In genomic region chr16:62858018-62858417, GRCm38 (mm10) we compare ENCODE assay signal across 14 mouse cellular contexts. TPM values are rescaled to one million over a fixed set of nuclear protein-coding genes. Genes with fewer than 3 reads are reported as not detected.
DNase-seq lines count a peak whose midpoint lies in the region; ATAC-seq lines count a peak whose summit lies in the region.
"Had no signal": no experiment of that assay in that cellular context is flagged by ENCODE, and none has a peak within 500 bp of the region (broad histone marks: within the 10 kb centered on the region; RNA-seq: fewer than 3 reads in every experiment).

No protein-coding gene starts in this region.

- DNase-seq in heart, postnatal 4 days: peak; percentile 8
- peak; percentile 14 for DNase-seq in 416B (ENCODE audit: low read depth)
- peak; percentile 16 for DNase-seq in MN1 (ENCODE audit: low spot score)
- peak; percentile 18 to 48 for DNase-seq in kidney, postnatal 36 days
- no peak for DNase-seq in forebrain, embryonic 11.5 days (ENCODE audit: low spot score)
- DNase-seq in ovary, postnatal 10 days (ENCODE audit: low spot score): no peak
- DNase-seq: cerebellum, adult 9-11 months; thymus, adult 2 months had no signal

- H3K4me3 ChIP-seq in heart, embryonic 12.5 days: no peak overlapping the region
- H3K4me3 ChIP-seq in forebrain, embryonic 11.5 days (ENCODE audit: low read depth, low read length): no peak overlapping the region
- H3K4me3 ChIP-seq in forebrain, embryonic 12.5 days (replicated peaks): no peak overlapping the region
- H3K4me3 ChIP-seq: erythroblast, embryonic 14.5 days had no signal

- no peak for ATAC-seq in heart, embryonic 12.5 days (ENCODE audit: insufficient number of reproducible peaks, low FRiP score)
- ATAC-seq in forebrain, embryonic 11.5 days (replicated peaks; ENCODE audit: low FRiP score): no peak
- ATAC-seq in forebrain, embryonic 12.5 days (ENCODE audit: low FRiP score): no peak

- 89% methylated on average over 1 of the region's 1 CpGs for WGBS in heart, embryonic 12.5 days
- 94% methylated on average over 1 of the region's 1 CpGs for WGBS in forebrain, embryonic 11.5 days
- WGBS in forebrain, embryonic 12.5 days: 96% methylated on average over 1 of the region's 1 CpGs

- H3K4me2 ChIP-seq in heart, embryonic 12.5 days: no peak overlapping the region
- H3K4me2 ChIP-seq in forebrain, embryonic 11.5 days (ENCODE audit: low read depth, low read length, severe bottlenecking): no peak overlapping the region
- no peak overlapping the region for H3K4me2 ChIP-seq in forebrain, embryonic 12.5 days
- H3K4me2 ChIP-seq: heart, embryonic 11.5 days had no signal

- H3K9ac ChIP-seq in heart, embryonic 12.5 days: no peak overlapping the region
- no peak overlapping the region for H3K9ac ChIP-seq in forebrain, embryonic 11.5 days (ENCODE audit: low read length)
- no peak overlapping the region for H3K9ac ChIP-seq in forebrain, embryonic 12.5 days

- H3K4me1 ChIP-seq in heart, embryonic 12.5 days (replicated peaks): no peaks in the 10 kb centered on the region
- no peaks in the 10 kb centered on the region for H3K4me1 ChIP-seq in forebrain, embryonic 11.5 days (replicated peaks; ENCODE audit: control insufficient read depth, insufficient read depth, low read length)
- 0 out of 2 replicates have a peak, but pooled peaks cover 5% of the 10 kb centered on the region for H3K4me1 ChIP-seq in forebrain, embryonic 12.5 days

- no peak overlapping the region for H3K27ac ChIP-seq in heart, embryonic 12.5 days (ENCODE audit: poor library complexity, severe bottlenecking)
- H3K27ac ChIP-seq in forebrain, embryonic 11.5 days (ENCODE audit: low read depth, low read length): no peak overlapping the region
- no peak overlapping the region for H3K27ac ChIP-seq in forebrain, embryonic 12.5 days
- H3K27ac ChIP-seq: macrophage had no signal

- H3K36me3 ChIP-seq in heart, embryonic 12.5 days: no peaks in the 10 kb centered on the region
- no peaks in the 10 kb centered on the region for H3K36me3 ChIP-seq in forebrain, embryonic 11.5 days (ENCODE audit: control insufficient read depth, insufficient read depth, low read length)
- no peaks in the 10 kb centered on the region for H3K36me3 ChIP-seq in forebrain, embryonic 12.5 days (replicated peaks)

- H3K27me3 ChIP-seq in heart, embryonic 12.5 days (replicated peaks): no peaks in the 10 kb centered on the region
- no peaks in the 10 kb centered on the region for H3K27me3 ChIP-seq in forebrain, embryonic 11.5 days (ENCODE audit: control insufficient read depth, insufficient read depth, low read length)
- no peaks in the 10 kb centered on the region; the same call in 1 of the 2 replicates for H3K27me3 ChIP-seq in forebrain, embryonic 12.5 days

- H3K9me3 ChIP-seq in heart, embryonic 12.5 days (replicated peaks): no peaks in the 10 kb centered on the region
- H3K9me3 ChIP-seq in forebrain, embryonic 11.5 days (ENCODE audit: control insufficient read depth, low read length): no peaks in the 10 kb centered on the region
- H3K9me3 ChIP-seq in forebrain, embryonic 12.5 days: no peaks in the 10 kb centered on the region

RNA-seq across cellular contexts. Expression of gene Pros1, which starts 3.9 kb away (rescaled TPM):
- total RNA-seq in heart, postnatal 4 days (2021): 10 to 100 TPM; 18.3 to 21.0 TPM
- 17.5 and 18.8 TPM in 2 replicates for polyA plus RNA-seq in heart, embryonic 12.5 days (2016; fragmentation: Nextera tagmentation; extraction: Ambion mirVana)
- polyA plus RNA-seq in forebrain, embryonic 11.5 days (2014; fragmentation: Nextera tagmentation; extraction: Ambion mirVana): 14.9 and 17.0 TPM in 2 replicates
- polyA plus RNA-seq in forebrain, embryonic 12.5 days (2016; fragmentation: Nextera tagmentation; extraction: Ambion mirVana): 13.0 and 13.1 TPM in 2 replicates
- polyA plus RNA-seq: erythroblast, embryonic 14.5 days had no signal

RNA-seq across cellular contexts. Expression of gene Arl13b, which starts 11.2 kb away (rescaled TPM):
- total RNA-seq in heart, postnatal 4 days (2021): 10 to 100 TPM in 1 of 2 experiments, 1 to 10 TPM in 1; 9.6 to 14.0 TPM
- polyA plus RNA-seq in heart, embryonic 12.5 days (2016; fragmentation: Nextera tagmentation; extraction: Ambion mirVana): 9.7 and 10.4 TPM in 2 replicates
- 14.3 and 15.8 TPM in 2 replicates for polyA plus RNA-seq in forebrain, embryonic 11.5 days (2014; fragmentation: Nextera tagmentation; extraction: Ambion mirVana)
- polyA plus RNA-seq in forebrain, embryonic 12.5 days (2016; fragmentation: Nextera tagmentation; extraction: Ambion mirVana): 17.1 and 18.8 TPM in 2 replicates

RNA-seq across cellular contexts. Expression of gene Stx19, which starts 43.5 kb away (rescaled TPM):
- total RNA-seq in heart, postnatal 4 days (2021): not detected
- 0.15 and 0.24 TPM in 2 replicates for polyA plus RNA-seq in heart, embryonic 12.5 days (2016; fragmentation: Nextera tagmentation; extraction: Ambion mirVana)
- 0.29 and 0.31 TPM in 2 replicates for polyA plus RNA-seq in forebrain, embryonic 11.5 days (2014; fragmentation: Nextera tagmentation; extraction: Ambion mirVana)
- polyA plus RNA-seq in forebrain, embryonic 12.5 days (2016; fragmentation: Nextera tagmentation; extraction: Ambion mirVana): 0.64 TPM in 2 replicates
- total RNA-seq: left cerebral cortex, adult 18-20 months had no signal
- polyA plus RNA-seq: erythroblast, embryonic 14.5 days; macrophage; thymus, adult 2 months had no signal

Comparison
In these comparisons a context has a peak if more than half of its experiments do, and no peak if none do; other contexts are left out.
1. DNase-seq: peak in heart, postnatal 4 days (single experiment), 416B (single experiment), MN1 (single experiment) and kidney, postnatal 36 days (2 of 2); none in forebrain, embryonic 11.5 days (single experiment) and ovary, postnatal 10 days (single experiment).